Mouse (Mus musculus): ENCODE measurements around the gene Glipr1l3. TPM values are rescaled to one million over a fixed set of nuclear protein-coding genes. Genes with fewer than 3 reads are reported as not detected.
"Not testable (repeated sequence)": the region's sequence is repeated elsewhere in the genome, so short reads cannot be mapped to it uniquely, and the experiment has no call there.

Glipr1l3 gene
- polyA plus RNA-seq, 1 experiment from 2014 or later: not detected

- WGBS: 86% methylated on average over 3 of the region's 3 CpGs
- H3K9ac ChIP-seq (ENCODE audit: low read depth, low read length): no peak overlapping the region
- H3K4me3 ChIP-seq (ENCODE audit: low read depth, low read length): no peak overlapping the region
- DNase-seq (ENCODE audit: low spot score) (no peak), ATAC-seq (ENCODE audit: low read depth) (no peak)
- H3K9me3 ChIP-seq (ENCODE audit: control insufficient read depth, low read length): no peaks in the 10 kb centered on the region
- no peak overlapping the region for H3K27ac ChIP-seq (replicated peaks; ENCODE audit: low read depth, low read length)
- H3K4me2 ChIP-seq (ENCODE audit: low read depth, low read length): no peak overlapping the region
- H3K4me1 ChIP-seq (ENCODE audit: control insufficient read depth, insufficient read depth, low read length): no peaks in the 10 kb centered on the region
- no peaks in the 10 kb centered on the region for H3K36me3 ChIP-seq (ENCODE audit: control insufficient read depth, insufficient read depth, low read length)
- no peaks in the 10 kb centered on the region for H3K27me3 ChIP-seq (replicated peaks; ENCODE audit: control insufficient read depth, insufficient read depth, low read length)
Observed at GRCm38 (mm10) chr10:112132194-112132593, 27.9 kb downstream of the Glipr1l3 start.

- 75% methylated on average over 6 of the region's 6 CpGs for WGBS
- DNase-seq (ENCODE audit: low spot score); H3K27ac ChIP-seq (replicated peaks; ENCODE audit: low read depth, low read length); H3K4me1 ChIP-seq (ENCODE audit: control insufficient read depth, insufficient read depth, low read length); H3K4me3 ChIP-seq (ENCODE audit: low read depth, low read length); H3K36me3 ChIP-seq (ENCODE audit: control insufficient read depth, insufficient read depth, low read length); H3K27me3 ChIP-seq (replicated peaks; ENCODE audit: control insufficient read depth, insufficient read depth, low read length); ATAC-seq (ENCODE audit: low read depth); H3K9ac ChIP-seq (ENCODE audit: low read depth, low read length); H3K4me2 ChIP-seq (ENCODE audit: low read depth, low read length); H3K9me3 ChIP-seq (ENCODE audit: control insufficient read depth, low read length): not testable (repeated sequence)
Observed at GRCm38 (mm10) chr10:112127682-112128230, 32.4 kb downstream of the Glipr1l3 start.

- 48% methylated on average over 2 of the region's 2 CpGs for WGBS
- H3K4me2 ChIP-seq (ENCODE audit: low read depth, low read length); DNase-seq (ENCODE audit: low spot score); ATAC-seq (ENCODE audit: low read depth); H3K27me3 ChIP-seq (replicated peaks; ENCODE audit: control insufficient read depth, insufficient read depth, low read length); H3K27ac ChIP-seq (replicated peaks; ENCODE audit: low read depth, low read length); H3K9me3 ChIP-seq (ENCODE audit: control insufficient read depth, low read length); H3K36me3 ChIP-seq (ENCODE audit: control insufficient read depth, insufficient read depth, low read length); H3K9ac ChIP-seq (ENCODE audit: low read depth, low read length); H3K4me1 ChIP-seq (ENCODE audit: control insufficient read depth, insufficient read depth, low read length); H3K4me3 ChIP-seq (ENCODE audit: low read depth, low read length): not testable (repeated sequence)
Observed at GRCm38 (mm10) chr10:112125090-112125489, 35.0 kb downstream of the Glipr1l3 start.

GRCm38 (mm10) chr10:112110401-112110800 is 49.7 kb downstream of the Glipr1l3 start:
- no peak overlapping the region for H3K4me2 ChIP-seq (ENCODE audit: low read depth, low read length)
- no peak overlapping the region for H3K4me3 ChIP-seq (ENCODE audit: low read depth, low read length)
- no peaks in the 10 kb centered on the region for H3K36me3 ChIP-seq (ENCODE audit: control insufficient read depth, insufficient read depth, low read length)
- 89% methylated on average over 7 of the region's 7 CpGs for WGBS
- H3K27me3 ChIP-seq (replicated peaks; ENCODE audit: control insufficient read depth, insufficient read depth, low read length): no peaks in the 10 kb centered on the region
- H3K27ac ChIP-seq (replicated peaks; ENCODE audit: low read depth, low read length): no peak overlapping the region
- H3K4me1 ChIP-seq (ENCODE audit: control insufficient read depth, insufficient read depth, low read length): no peaks in the 10 kb centered on the region
- no peaks in the 10 kb centered on the region for H3K9me3 ChIP-seq (ENCODE audit: control insufficient read depth, low read length)
- DNase-seq (ENCODE audit: low spot score) (no peak), ATAC-seq (ENCODE audit: low read depth) (no peak)
- H3K9ac ChIP-seq (ENCODE audit: low read depth, low read length): no peak overlapping the region

- not testable (repeated sequence) for H3K36me3 ChIP-seq (ENCODE audit: control insufficient read depth, insufficient read depth, low read length); H3K4me1 ChIP-seq (ENCODE audit: control insufficient read depth, insufficient read depth, low read length); H3K27ac ChIP-seq (replicated peaks; ENCODE audit: low read depth, low read length); ATAC-seq (ENCODE audit: low read depth); H3K4me2 ChIP-seq (ENCODE audit: low read depth, low read length); H3K27me3 ChIP-seq (replicated peaks; ENCODE audit: control insufficient read depth, insufficient read depth, low read length); H3K4me3 ChIP-seq (ENCODE audit: low read depth, low read length); H3K9ac ChIP-seq (ENCODE audit: low read depth, low read length); H3K9me3 ChIP-seq (ENCODE audit: control insufficient read depth, low read length)
- DNase-seq (ENCODE audit: low spot score): peak; percentile 23
- 4% methylated on average over 5 of the region's 5 CpGs for WGBS
Observed at GRCm38 (mm10) chr10:112105785-112106184, 54.3 kb downstream of the Glipr1l3 start.

Other genes with a start within 250 kb of the Glipr1l3 start
- 36.8 and 45.9 TPM in 2 replicates for gene Krr1, start 187.7 kb downstream of the Glipr1l3 start, polyA plus RNA-seq (2014; fragmentation: Nextera tagmentation; extraction: Ambion mirVana)
- 3.5 and 3.7 TPM in 2 replicates for gene Glipr1, start 157.7 kb downstream of the Glipr1l3 start, polyA plus RNA-seq (2014; fragmentation: Nextera tagmentation; extraction: Ambion mirVana)
- gene Glipr1l1, start 100.1 kb downstream of the Glipr1l3 start, polyA plus RNA-seq (2014; fragmentation: Nextera tagmentation; extraction: Ambion mirVana): not detected in 2 replicates
- not detected in 2 replicates for gene Glipr1l2, start 77.0 kb downstream of the Glipr1l3 start, polyA plus RNA-seq (2014; fragmentation: Nextera tagmentation; extraction: Ambion mirVana)
- 0.39 and 0.46 TPM in 2 replicates for gene Caps2, start 3.3 kb upstream of the Glipr1l3 start, polyA plus RNA-seq (2014; fragmentation: Nextera tagmentation; extraction: Ambion mirVana)
- 1.1 and 1.3 TPM in 2 replicates for gene Kcnc2, start 110.8 kb upstream of the Glipr1l3 start, polyA plus RNA-seq (2014; fragmentation: Nextera tagmentation; extraction: Ambion mirVana)

All from embryonic facial prominence, embryonic 14.5 days (tissue).